Mouse (Mus musculus) urinary bladder, adult 2 months (tissue): ENCODE data around the gene Ift122. TPM values are rescaled to one million over a fixed set of nuclear protein-coding genes. Genes with fewer than 3 reads are reported as not detected.

Experiments used
- polyA plus RNA-seq: library from polyadenylated mRNA; depleted of rRNA; stranded (reverse); fragments of >200 nt; gene quantifications from 2 replicates; pipeline ENCODE4 v1.2.3, GENCODE M21; 2012; rRNA removed

Ift122 gene
- polyA plus RNA-seq, 1 experiment = 12.8 TPM

Other genes starting within 250 kb of the Ift122 start
- gene Raf1, start 176.8 kb upstream of the Ift122 start, polyA plus RNA-seq = 107 and 120 TPM in 2 replicates
- 34.8 and 49.5 TPM in 2 replicates for gene Tmem40, start 91.1 kb upstream of the Ift122 start, polyA plus RNA-seq
- 6.5 and 7.0 TPM in 2 replicates for gene Cand2, start 78.9 kb upstream of the Ift122 start, polyA plus RNA-seq
- gene Rpl32, start 44.7 kb upstream of the Ift122 start, polyA plus RNA-seq = 2,458 and 3,073 TPM in 2 replicates
- gene Efcab12, start 15.1 kb upstream of the Ift122 start, polyA plus RNA-seq = 0.56 and 0.74 TPM in 2 replicates
- 4.4 and 5.0 TPM in 2 replicates for gene Mbd4, start 99 bp upstream of the Ift122 start, polyA plus RNA-seq
- gene Rho, start 78.3 kb downstream of the Ift122 start, polyA plus RNA-seq = 0.44 and 0.66 TPM in 2 replicates
- not detected in 2 replicates for gene H1foo, start 91.5 kb downstream of the Ift122 start, polyA plus RNA-seq
- gene Plxnd1, start 141.5 kb downstream of the Ift122 start, polyA plus RNA-seq = 35.8 and 45.2 TPM in 2 replicates